Mouse (Mus musculus) CH12.LX (cell line): ENCODE data around the gene Mlf1.
A peak's percentile ranks its signal among the peaks of the same experiment; 100 is the strongest.

Experiments used
- CTCF ChIP-seq, 2 experiments: IDR thresholded peaks in 1 of 2; conservative IDR thresholded peaks in 1 of 2; 2 replicates each; pipeline ENCODE4 v1.5.1; 2011 to 2012; ENCODE audit warnings: low read depth in 2 of 2, low read length in 2 of 2, improper control_type of control experiment in 1 of 2, inconsistent platforms in 1 of 2, mild to moderate bottlenecking in 1 of 2, moderate library complexity in 1 of 2
- MAFK ChIP-seq: IDR thresholded peaks from 2 replicates; pipeline ENCODE4 v1.6.1; 2011; ENCODE audit warnings: low read length, improper control_type of control experiment; ENCODE audit not compliant: insufficient replicate concordance
- MAX ChIP-seq: IDR thresholded peaks from 2 replicates; pipeline ENCODE4 v1.6.1; 2011; ENCODE audit warnings: low read length, improper control_type of control experiment
- MAZ ChIP-seq: IDR thresholded peaks from 2 replicates; pipeline ENCODE4 v1.6.1; 2012; ENCODE audit warnings: low read depth, mild to moderate bottlenecking, inconsistent platforms, low read length, improper control_type of control experiment, moderate library complexity
- MEF2A ChIP-seq: IDR thresholded peaks from 2 replicates; pipeline ENCODE4 v1.6.1; 2014; ENCODE audit warnings: low read depth, mild to moderate bottlenecking, inconsistent platforms, low read length, improper control_type of control experiment, borderline replicate concordance
- NRF1 ChIP-seq: IDR thresholded peaks from 2 replicates; pipeline ENCODE4 v1.6.1; 2014; ENCODE audit warnings: low read depth, mild to moderate bottlenecking, inconsistent platforms, low read length, improper control_type of control experiment, moderate library complexity
- POLR2A ChIP-seq: IDR thresholded peaks from 2 replicates; pipeline ENCODE4 v1.6.1; 2011; ENCODE audit warnings: low read depth, mild to moderate bottlenecking, improper control_type of control experiment, low read length
- SMC3 ChIP-seq: IDR thresholded peaks from 2 replicates; pipeline ENCODE4 v1.6.1; 2011; ENCODE audit warnings: low read depth, low read length, improper control_type of control experiment
- USF2 ChIP-seq: conservative IDR thresholded peaks from 2 replicates; pipeline ENCODE4 v1.6.1; 2011; ENCODE audit warnings: low read depth, low read length, improper control_type of control experiment
- ZKSCAN1 ChIP-seq: IDR thresholded peaks from 2 replicates; pipeline ENCODE4 v1.6.1; 2012; ENCODE audit warnings: low read depth, inconsistent platforms, low read length, improper control_type of control experiment, borderline replicate concordance

- TF ChIP-seq CTCF (conservative IDR thresholded peaks at IDR 0.05 in 1 of 2, IDR thresholded peaks at IDR 0.05 in 1 of 2; ENCODE audit: low read depth in 2 of 2, low read length in 2 of 2) = peak in 1 of 2 experiments; percentile 31; a peak in 2 of 4 replicates
- no peak for TF ChIP-seq POLR2A
- TF ChIP-seq SMC3 = no peak
- TF ChIP-seq MAFK = peak; percentile 48; the same call in 1 of the 2 replicates
- TF ChIP-seq MEF2A = no peak
- TF ChIP-seq USF2 = no peak
- 0 out of 2 replicates have a peak, but pooled peaks have one; percentile 36 for TF ChIP-seq MAZ
- TF ChIP-seq ZKSCAN1 = no peak
- no peak for TF ChIP-seq MAX
- TF ChIP-seq NRF1 = no peak
Observed at GRCm38 (mm10) chr3:67429338-67429998, 55.6 kb downstream of the Mlf1 start.
